ENCODE assay signal across 9 mouse cellular contexts in genomic region chr10:86418345-86418744, GRCm38 (mm10).
DNase-seq lines count a peak whose midpoint lies in the region; ATAC-seq and TF ChIP-seq lines count a peak whose summit lies in the region.
"Had no signal": no experiment of that assay in that cellular context is flagged by ENCODE, and none has a peak within 500 bp of the region (broad histone marks: within the 10 kb centered on the region; RNA-seq: fewer than 3 reads in every experiment).

No protein-coding gene starts in this region.

- peak; percentile 46; the same call in 1 of the 2 replicates for TF ChIP-seq CTCF in cortical plate, adult 2 months (IDR thresholded peaks at IDR 0.05; ENCODE audit: extremely low read depth, insufficient read depth, low read length)

- no peak for TF ChIP-seq POLR2A in cortical plate, adult 2 months (IDR thresholded peaks at IDR 0.05; ENCODE audit: extremely low read depth, insufficient read depth, low read length)

- H3K27ac ChIP-seq in cortical plate, adult 2 months (ENCODE audit: insufficient read depth, low read length): no peak overlapping the region
- no peak overlapping the region for H3K27ac ChIP-seq in forebrain, embryonic 11.5 days (ENCODE audit: low read depth, low read length)

- DNase-seq in embryo, embryonic 10.5 days (ENCODE audit: low spot score): peak; percentile 18
- no peak for DNase-seq in embryo, embryonic 11 days
- DNase-seq in layer of hippocampus, adult 11-12 months (ENCODE audit: low spot score): peak; percentile 11
- DNase-seq in layer of hippocampus, adult 9-10 months (ENCODE audit: low spot score): no peak
- DNase-seq in adipocyte (ENCODE audit: low spot score): peak; percentile 22
- no peak for DNase-seq in urinary bladder, postnatal 25 days (ENCODE audit: low spot score)
- DNase-seq in forebrain, embryonic 11.5 days (ENCODE audit: low spot score): no peak
- DNase-seq: spleen, adult 18-20 months had no signal

- H3K4me3 ChIP-seq in cortical plate, adult 2 months (ENCODE audit: insufficient read depth, low read length): no peak overlapping the region
- H3K4me3 ChIP-seq in forebrain, embryonic 11.5 days (ENCODE audit: low read depth, low read length): no peak overlapping the region

- H3K4me2 ChIP-seq in forebrain, embryonic 11.5 days (ENCODE audit: low read depth, low read length, severe bottlenecking): no peak overlapping the region

- no peaks in the 10 kb centered on the region for H3K9me3 ChIP-seq in forebrain, embryonic 11.5 days (ENCODE audit: control insufficient read depth, low read length)

- no peak overlapping the region for H3K9ac ChIP-seq in forebrain, embryonic 11.5 days (ENCODE audit: low read length)

- H3K4me1 ChIP-seq in cortical plate, adult 2 months (ENCODE audit: control insufficient read depth, insufficient read depth, low read length): no peaks in the 10 kb centered on the region
- H3K4me1 ChIP-seq in forebrain, embryonic 11.5 days (replicated peaks; ENCODE audit: control insufficient read depth, insufficient read depth, low read length): no peaks in the 10 kb centered on the region

- H3K27me3 ChIP-seq in forebrain, embryonic 11.5 days (ENCODE audit: control insufficient read depth, insufficient read depth, low read length): no peaks in the 10 kb centered on the region

- H3K36me3 ChIP-seq in forebrain, embryonic 11.5 days (ENCODE audit: control insufficient read depth, insufficient read depth, low read length): no peaks in the 10 kb centered on the region

- WGBS in forebrain, embryonic 11.5 days: 87% methylated on average over 2 of the region's 2 CpGs

- no peak for ATAC-seq in forebrain, embryonic 11.5 days (replicated peaks; ENCODE audit: low FRiP score)

Comparison
In these comparisons a context has a peak if more than half of its experiments do, and no peak if none do; other contexts are left out.
1. DNase-seq: peak in embryo, embryonic 10.5 days (single experiment), layer of hippocampus, adult 11-12 months (single experiment) and adipocyte (single experiment); none in embryo, embryonic 11 days (single experiment), layer of hippocampus, adult 9-10 months (single experiment), urinary bladder, postnatal 25 days (single experiment) and forebrain, embryonic 11.5 days (single experiment).